Mouse (Mus musculus) embryonic fibroblast, embryonic 13.5 days (primary cell): ENCODE results near the gene Capzb.

Experiments
- CTCF ChIP-seq: IDR thresholded peaks from 2 replicates; pipeline ENCODE4 v1.5.1; 2011; ENCODE audit warnings: mild to moderate bottlenecking, control low read depth, low read length, moderate library complexity, borderline replicate concordance; ENCODE audit not compliant: insufficient read depth
- POLR2A ChIP-seq: IDR thresholded peaks from 2 replicates; pipeline ENCODE4 v1.6.1; 2011; ENCODE audit warnings: low read depth, mild to moderate bottlenecking, control low read depth, low read length, moderate library complexity

DNA sequence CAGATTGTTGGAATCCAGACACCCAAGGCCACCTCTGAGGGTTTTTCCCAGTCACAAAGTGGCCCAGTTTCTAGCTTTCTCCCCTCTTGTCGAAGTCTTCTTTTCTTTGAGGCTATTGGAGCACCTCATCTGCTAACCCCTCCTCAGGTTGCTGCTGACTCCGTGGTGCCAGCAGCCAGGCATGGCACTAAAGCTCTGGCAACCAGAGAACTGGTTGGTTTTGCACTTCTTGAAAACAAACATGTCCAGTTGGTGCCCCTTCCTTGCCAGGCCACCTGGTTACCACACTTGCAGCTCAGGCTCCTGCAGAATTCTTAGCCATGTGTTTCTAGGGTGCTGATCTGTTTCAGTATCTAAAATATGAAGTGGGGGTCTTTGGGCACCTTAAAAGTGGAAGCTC is 52.8 kb downstream of the Capzb start:
- no peak for TF ChIP-seq POLR2A
- TF ChIP-seq CTCF, result no peak
